ENCODE assay signal across 17 mouse cellular contexts in the genomic region with DNA sequence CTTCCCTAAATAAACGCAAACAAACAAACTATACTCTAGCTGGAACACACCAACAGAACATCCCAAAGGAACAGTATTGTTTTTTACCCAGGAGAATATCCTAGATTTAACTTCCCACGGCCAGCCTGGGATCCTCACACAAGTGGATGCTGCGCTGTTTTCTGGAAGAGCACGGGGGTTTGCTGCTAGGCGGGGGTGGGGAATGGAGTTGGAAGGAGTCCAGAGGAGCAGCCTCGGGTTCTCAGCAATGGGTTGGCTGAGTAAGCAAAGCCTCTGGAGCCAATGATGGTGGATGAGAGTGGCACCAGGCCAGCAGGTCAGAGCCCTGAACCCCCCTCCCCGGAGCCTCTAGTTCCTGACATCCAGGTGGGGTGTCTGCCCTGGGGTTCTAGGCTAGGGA.
DNase-seq lines count a peak whose midpoint lies in the region; ATAC-seq and TF ChIP-seq lines count a peak whose summit lies in the region.
"Had no signal": no experiment of that assay in that cellular context is flagged by ENCODE, and none has a peak within 500 bp of the region (broad histone marks: within the 10 kb centered on the region; RNA-seq: fewer than 3 reads in every experiment).

No protein-coding gene starts in this region.

- H3K4me2 ChIP-seq in hindbrain, postnatal 0 days (ENCODE audit: low read depth, low read length) = no peak overlapping the region
- no peak overlapping the region for H3K4me2 ChIP-seq in hindbrain, embryonic 16.5 days (ENCODE audit: low read length)
- no peak overlapping the region for H3K4me2 ChIP-seq in neural tube, embryonic 13.5 days
- H3K4me2 ChIP-seq in neural tube, embryonic 15.5 days = no peak overlapping the region
- H3K4me2 ChIP-seq: hindbrain, embryonic 15.5 days; limb, embryonic 13.5 days; midbrain, embryonic 13.5 days; stomach, embryonic 15.5 days had no signal

- no peak overlapping the region for H3K9ac ChIP-seq in hindbrain, postnatal 0 days (replicated peaks; ENCODE audit: low read length)
- H3K9ac ChIP-seq in hindbrain, embryonic 16.5 days (ENCODE audit: low read depth, low read length) = no peak overlapping the region
- peak overlapping the region; percentile 31 for H3K9ac ChIP-seq in neural tube, embryonic 13.5 days
- H3K9ac ChIP-seq in neural tube, embryonic 15.5 days (replicated peaks) = no peak overlapping the region
- H3K9ac ChIP-seq: hindbrain, embryonic 15.5 days; limb, embryonic 13.5 days; liver, postnatal 0 days; midbrain, embryonic 13.5 days; stomach, embryonic 15.5 days had no signal

- no peaks in the 10 kb centered on the region for H3K27me3 ChIP-seq in hindbrain, postnatal 0 days (ENCODE audit: insufficient read depth, low read length)
- H3K27me3 ChIP-seq in hindbrain, embryonic 16.5 days (replicated peaks; ENCODE audit: control insufficient read depth, insufficient read depth, low read length) = no peaks in the 10 kb centered on the region
- no peaks in the 10 kb centered on the region for H3K27me3 ChIP-seq in neural tube, embryonic 13.5 days
- no peaks in the 10 kb centered on the region for H3K27me3 ChIP-seq in neural tube, embryonic 15.5 days (replicated peaks)
- H3K27me3 ChIP-seq: hindbrain, embryonic 15.5 days; limb, embryonic 13.5 days; midbrain, embryonic 13.5 days; stomach, embryonic 15.5 days had no signal

- no peak for TF ChIP-seq CTCF in hindbrain, postnatal 0 days (IDR thresholded peaks at IDR 0.05; ENCODE audit: low read depth)

- intact Hi-C loops in left cerebral cortex, postnatal 25 days (cut with DNase I) = no loop called here

- WGBS in hindbrain, postnatal 0 days = 33% methylated on average over 7 of the region's 7 CpGs
- WGBS in hindbrain, embryonic 16.5 days = 48% methylated on average over 7 of the region's 7 CpGs
- 57% methylated on average over 7 of the region's 7 CpGs for WGBS in neural tube, embryonic 13.5 days
- 55% methylated on average over 7 of the region's 7 CpGs for WGBS in neural tube, embryonic 15.5 days

- no peaks in the 10 kb centered on the region for H3K9me3 ChIP-seq in hindbrain, postnatal 0 days (ENCODE audit: low read length)
- H3K9me3 ChIP-seq in hindbrain, embryonic 16.5 days (ENCODE audit: control insufficient read depth, low read length) = peaks cover 3% of the 10 kb centered on the region
- 0 out of 2 replicates have a peak, but pooled peaks cover 4% of the 10 kb centered on the region for H3K9me3 ChIP-seq in neural tube, embryonic 13.5 days
- no peaks in the 10 kb centered on the region for H3K9me3 ChIP-seq in neural tube, embryonic 15.5 days (replicated peaks)
- H3K9me3 ChIP-seq: hindbrain, embryonic 15.5 days; stomach, embryonic 15.5 days had no signal

- DNase-seq in hindbrain, postnatal 0 days (ENCODE audit: low spot score) = peak; percentile 48
- DNase-seq in left cerebral cortex, postnatal 25 days (ENCODE audit: low spot score in 2 of 2) = peak; percentile 13 to 75
- DNase-seq in retina, embryonic 14.5 days (ENCODE audit: low spot score) = no peak
- DNase-seq: adrenal gland, adult 2 months; kidney, adult 18-20 months; liver, postnatal 0 days; lung, postnatal 4 days; spleen, adult 18-20 months had no signal

- H3K36me3 ChIP-seq in hindbrain, postnatal 0 days (ENCODE audit: insufficient read depth, low read length) = no peaks in the 10 kb centered on the region
- no peaks in the 10 kb centered on the region for H3K36me3 ChIP-seq in hindbrain, embryonic 16.5 days (ENCODE audit: control insufficient read depth, insufficient read depth, low read length)
- no peaks in the 10 kb centered on the region for H3K36me3 ChIP-seq in neural tube, embryonic 13.5 days
- H3K36me3 ChIP-seq in neural tube, embryonic 15.5 days = no peaks in the 10 kb centered on the region
- H3K36me3 ChIP-seq: G1E; hindbrain, embryonic 15.5 days; limb, embryonic 13.5 days; midbrain, embryonic 13.5 days; stomach, embryonic 15.5 days had no signal

- H3K27ac ChIP-seq in hindbrain, postnatal 0 days = no peak overlapping the region
- H3K27ac ChIP-seq in hindbrain, embryonic 16.5 days (ENCODE audit: low read depth, low read length) = no peak overlapping the region
- no peak overlapping the region for H3K27ac ChIP-seq in neural tube, embryonic 13.5 days (replicated peaks)
- no peak overlapping the region for H3K27ac ChIP-seq in neural tube, embryonic 15.5 days (replicated peaks)
- H3K27ac ChIP-seq: hindbrain, embryonic 15.5 days; limb, embryonic 13.5 days; midbrain, embryonic 13.5 days; stomach, embryonic 15.5 days had no signal

- ATAC-seq in hindbrain, postnatal 0 days = no peak
- no peak for ATAC-seq in hindbrain, embryonic 16.5 days
- ATAC-seq in neural tube, embryonic 13.5 days (ENCODE audit: low read depth) = no peak
- no peak for ATAC-seq in neural tube, embryonic 15.5 days (ENCODE audit: low FRiP score)
- ATAC-seq in erythroid progenitor cell, adult 5-6 weeks (replicated peaks; ENCODE audit: low FRiP score, poor library complexity, severe bottlenecking) = no peak
- ATAC-seq: liver, postnatal 0 days; midbrain, embryonic 13.5 days had no signal

- H3K4me1 ChIP-seq in hindbrain, postnatal 0 days (ENCODE audit: insufficient read depth, low read length) = no peaks in the 10 kb centered on the region
- H3K4me1 ChIP-seq in hindbrain, embryonic 16.5 days (ENCODE audit: control insufficient read depth, insufficient read depth, low read depth, low read length) = peaks cover 10% of the 10 kb centered on the region
- H3K4me1 ChIP-seq in neural tube, embryonic 13.5 days (replicated peaks) = peaks cover 20% of the 10 kb centered on the region
- peaks cover 15% of the 10 kb centered on the region for H3K4me1 ChIP-seq in neural tube, embryonic 15.5 days
- H3K4me1 ChIP-seq: stomach, embryonic 15.5 days had no signal

- H3K4me3 ChIP-seq in hindbrain, postnatal 0 days (ENCODE audit: low read length) = no peak overlapping the region
- H3K4me3 ChIP-seq in hindbrain, embryonic 16.5 days (ENCODE audit: low read length) = no peak overlapping the region
- H3K4me3 ChIP-seq in neural tube, embryonic 13.5 days = no peak overlapping the region
- no peak overlapping the region for H3K4me3 ChIP-seq in neural tube, embryonic 15.5 days (replicated peaks)
- H3K4me3 ChIP-seq: hindbrain, embryonic 15.5 days; limb, embryonic 13.5 days; midbrain, embryonic 13.5 days; stomach, embryonic 15.5 days had no signal
